Mouse (Mus musculus) naive thymus-derived CD4-positive, alpha-beta T cell, adult 2 months (primary cell): Measurements from ENCODE around the gene Bcar3.

ENCODE experiments used
- DNase-seq: peaks from one replicate; pipeline ENCODE4 v3.0.0-alpha.2; 2011; ENCODE audit warnings: low read depth

Bcar3 gene

DNA sequence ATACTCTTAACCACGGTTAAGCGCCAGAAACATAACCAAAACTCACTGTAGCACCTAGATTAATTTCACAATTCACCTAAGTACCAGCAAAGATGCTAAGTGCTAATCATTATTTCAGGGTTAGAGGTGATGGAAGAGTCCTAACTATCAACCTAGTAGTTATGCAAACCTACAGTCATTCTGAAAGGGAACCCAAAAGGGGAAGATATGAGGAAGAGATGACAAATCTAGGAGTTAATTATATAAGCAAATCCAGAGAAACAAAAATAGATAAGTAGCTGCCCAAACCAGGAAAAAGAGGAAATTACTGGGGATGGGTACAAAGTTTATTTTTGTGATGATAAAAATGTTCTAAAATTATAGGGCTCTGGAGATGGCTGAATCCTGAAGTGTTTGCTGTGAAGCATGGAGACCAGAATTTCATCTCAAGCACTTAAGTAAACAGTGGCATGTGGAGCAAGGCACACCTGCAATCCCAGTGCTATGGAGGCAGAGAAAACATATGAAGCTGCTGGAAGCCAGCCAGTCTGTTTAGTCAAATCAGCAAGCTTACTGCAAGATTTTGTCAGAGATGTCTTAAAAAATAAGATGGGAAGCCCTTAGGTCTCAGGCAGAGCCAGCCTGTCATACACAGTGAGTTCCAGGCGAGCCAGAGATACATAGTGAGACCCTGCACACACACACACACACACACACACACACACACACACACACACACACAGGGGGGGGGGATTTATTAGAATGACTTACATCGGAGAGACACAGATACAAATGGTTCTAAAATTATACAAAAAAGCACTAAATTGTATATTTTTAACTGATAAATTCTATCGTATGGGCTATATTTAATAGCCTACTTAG, 279.7 kb downstream of the Bcar3 start:
- DNase-seq, result no peak

DNA sequence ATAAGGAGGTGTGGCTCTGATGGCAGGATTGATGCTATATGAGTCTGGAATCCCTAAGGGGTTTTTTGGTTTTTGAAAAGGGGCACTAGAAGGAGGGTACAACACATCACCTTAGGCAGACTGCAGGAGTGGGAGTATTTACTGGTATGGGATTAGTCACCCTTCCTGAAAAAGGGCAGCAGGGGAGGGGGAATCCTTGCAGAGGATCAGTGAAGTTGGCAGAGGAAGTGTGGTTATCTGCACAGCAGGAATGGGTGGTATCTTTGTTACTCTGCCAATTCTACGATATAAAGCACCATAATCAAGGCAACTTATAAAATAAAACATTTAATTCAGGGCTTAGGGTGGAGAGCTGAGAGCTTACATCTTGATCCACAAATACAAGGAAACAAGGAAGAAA, 281.0 kb downstream of the Bcar3 start:
- DNase-seq, result no peak

DNA sequence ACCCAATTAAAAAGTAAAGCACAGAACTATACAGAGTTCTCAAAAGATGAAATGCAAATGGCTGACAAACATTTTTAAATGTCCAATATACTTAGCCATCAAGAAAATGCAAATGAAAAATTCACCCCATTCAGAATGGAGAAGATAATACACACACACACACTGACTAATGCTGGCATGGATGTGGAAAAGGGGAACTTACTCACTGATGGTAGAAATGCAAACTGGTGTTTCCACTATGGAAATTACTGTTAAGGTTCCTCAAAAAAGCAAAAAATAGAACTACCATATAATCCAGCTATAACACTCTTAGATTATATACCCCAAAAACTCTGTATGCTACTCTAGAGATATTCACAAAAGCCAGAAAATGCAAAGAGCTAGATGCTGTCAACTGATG, 283.4 kb downstream of the Bcar3 start:
- no peak for DNase-seq
